In genomic region chr10:80960551-80961508, GRCm38 (mm10) we compare ENCODE assay signal across 8 mouse cellular contexts. TPM values are rescaled to one million over a fixed set of nuclear protein-coding genes. Genes with fewer than 3 reads are reported as not detected.
A peak's percentile ranks its signal among the peaks of the same experiment; 100 is the strongest.
DNase-seq lines count a peak whose midpoint lies in the region; ATAC-seq lines count a peak whose summit lies in the region.

No protein-coding gene starts in this region.

- H3K27ac ChIP-seq in hindbrain, embryonic 11.5 days (ENCODE audit: low read depth, low read length): peak overlapping the region; percentile 30; the same call in 1 of the 2 replicates
- no peak overlapping the region for H3K27ac ChIP-seq in hindbrain, embryonic 16.5 days (ENCODE audit: low read depth, low read length)

- no peaks in the 10 kb centered on the region for H3K9me3 ChIP-seq in hindbrain, embryonic 11.5 days (ENCODE audit: control insufficient read depth, low read length)
- no peaks in the 10 kb centered on the region for H3K9me3 ChIP-seq in hindbrain, embryonic 16.5 days (ENCODE audit: control insufficient read depth, low read length)

- ATAC-seq in hindbrain, embryonic 11.5 days (ENCODE audit: low FRiP score): 0 out of 2 replicates have a peak, but pooled peaks have one; percentile 38
- no peak for ATAC-seq in hindbrain, embryonic 16.5 days
- ATAC-seq in activated CD4-positive, CD25-positive, alpha-beta regulatory T cell, adult 4 months: no peak

- H3K36me3 ChIP-seq in hindbrain, embryonic 11.5 days (ENCODE audit: control insufficient read depth, insufficient read depth, low read length): no peaks in the 10 kb centered on the region
- no peaks in the 10 kb centered on the region for H3K36me3 ChIP-seq in hindbrain, embryonic 16.5 days (ENCODE audit: control insufficient read depth, insufficient read depth, low read length)

- peak; percentile 54 for DNase-seq in hindbrain, embryonic 11.5 days (ENCODE audit: low spot score)
- DNase-seq in WW6 (ENCODE audit: low read depth, low spot score): peak; percentile 72
- peak; percentile 34 for DNase-seq in heart, adult 8-10 months (ENCODE audit: low spot score)
- DNase-seq in kidney, postnatal 14 days: peak; percentile 86
- peak; percentile 87 for DNase-seq in mesoderm, embryonic 11.5 days (ENCODE audit: low read depth, low spot score)
- no peak for DNase-seq in cerebellum, postnatal 4 days (ENCODE audit: low spot score in 2 of 2)

- 12% methylated on average over 15 of the region's 16 CpGs for WGBS in hindbrain, embryonic 11.5 days
- WGBS in hindbrain, embryonic 16.5 days: 18% methylated on average over 13 of the region's 16 CpGs

- H3K4me3 ChIP-seq in hindbrain, embryonic 11.5 days (ENCODE audit: low read depth, low read length): no peak overlapping the region
- no peak overlapping the region for H3K4me3 ChIP-seq in hindbrain, embryonic 16.5 days (ENCODE audit: low read length)

- peaks cover 7% of the 10 kb centered on the region for H3K4me1 ChIP-seq in hindbrain, embryonic 11.5 days (replicated peaks; ENCODE audit: control insufficient read depth, insufficient read depth, low read length)
- no peaks in the 10 kb centered on the region for H3K4me1 ChIP-seq in hindbrain, embryonic 16.5 days (ENCODE audit: control insufficient read depth, insufficient read depth, low read depth, low read length)

- H3K4me2 ChIP-seq in hindbrain, embryonic 11.5 days (replicated peaks; ENCODE audit: low read depth, low read length): no peak overlapping the region
- no peak overlapping the region for H3K4me2 ChIP-seq in hindbrain, embryonic 16.5 days (ENCODE audit: low read length)

- H3K9ac ChIP-seq in hindbrain, embryonic 11.5 days (ENCODE audit: low read depth, low read length): no peak overlapping the region
- no peak overlapping the region; the same call in 1 of the 2 replicates for H3K9ac ChIP-seq in hindbrain, embryonic 16.5 days (ENCODE audit: low read depth, low read length)

- H3K27me3 ChIP-seq in hindbrain, embryonic 11.5 days (ENCODE audit: control insufficient read depth, insufficient read depth, low read length): no peaks in the 10 kb centered on the region
- no peaks in the 10 kb centered on the region for H3K27me3 ChIP-seq in hindbrain, embryonic 16.5 days (replicated peaks; ENCODE audit: control insufficient read depth, insufficient read depth, low read length)

RNA-seq across cellular contexts. Expression of gene Gadd45b, which starts 31.0 kb away (rescaled TPM):
- 13.8 and 14.6 TPM in 2 replicates for polyA plus RNA-seq in hindbrain, embryonic 11.5 days (2014; fragmentation: Nextera tagmentation; extraction: Ambion mirVana)
- polyA plus RNA-seq in hindbrain, embryonic 16.5 days (2015; fragmentation: Nextera tagmentation; extraction: Ambion mirVana): 8.0 and 9.0 TPM in 2 replicates
- total RNA-seq in heart, adult 8-10 months (2022): 10 to 100 TPM in 2 of 4 experiments, 1 to 10 TPM in 2; 5.0 to 18.1 (median 12.0) TPM
- 10 to 100 TPM; 22.8 to 45.2 TPM for polyA plus RNA-seq in activated CD4-positive, CD25-positive, alpha-beta regulatory T cell, adult 4 months (2017; shearing (Covaris generic))

RNA-seq across cellular contexts. Expression of gene Lmnb2, which starts 42.8 kb away (rescaled TPM):
- polyA plus RNA-seq in hindbrain, embryonic 11.5 days (2014; fragmentation: Nextera tagmentation; extraction: Ambion mirVana): 14.6 and 19.0 TPM in 2 replicates
- 36.6 and 41.9 TPM in 2 replicates for polyA plus RNA-seq in hindbrain, embryonic 16.5 days (2015; fragmentation: Nextera tagmentation; extraction: Ambion mirVana)
- 1 to 10 TPM; 3.5 to 6.3 (median 4.8) TPM for total RNA-seq in heart, adult 8-10 months (2022)
- polyA plus RNA-seq in activated CD4-positive, CD25-positive, alpha-beta regulatory T cell, adult 4 months (2017; shearing (Covaris generic)): 1 to 10 TPM; 2.8 to 4.5 TPM

RNA-seq across cellular contexts. Expression of gene Gng7, which starts 53.9 kb away (rescaled TPM):
- 6.6 and 7.2 TPM in 2 replicates for polyA plus RNA-seq in hindbrain, embryonic 11.5 days (2014; fragmentation: Nextera tagmentation; extraction: Ambion mirVana)
- polyA plus RNA-seq in hindbrain, embryonic 16.5 days (2015; fragmentation: Nextera tagmentation; extraction: Ambion mirVana): 25.4 and 27.0 TPM in 2 replicates
- 1 to 10 TPM; 1.0 to 1.7 (median 1.5) TPM for total RNA-seq in heart, adult 8-10 months (2022)
- polyA plus RNA-seq in activated CD4-positive, CD25-positive, alpha-beta regulatory T cell, adult 4 months (2017; shearing (Covaris generic)): not detected

Comparison
In these comparisons a context has a peak if more than half of its experiments do, and no peak if none do; other contexts are left out.
1. DNase-seq: peak in hindbrain, embryonic 11.5 days (single experiment), WW6 (single experiment), heart, adult 8-10 months (single experiment), kidney, postnatal 14 days (single experiment) and mesoderm, embryonic 11.5 days (single experiment); none in cerebellum, postnatal 4 days (0 of 2).